Mouse (Mus musculus): Measurements from ENCODE around the gene Kif1bp. TPM values are rescaled to one million over a fixed set of nuclear protein-coding genes. Genes with fewer than 3 reads are reported as not detected.

Gene Kif1bp
- 28.1 and 28.3 TPM in 2 replicates for polyA plus RNA-seq (2014; fragmentation: Nextera tagmentation; extraction: Ambion mirVana)

GRCm38 (mm10) chr10:62578338-62579100, at the start of gene Kif1bp:
Kif1bp (minus strand) TSS chr10:62578457.
- H3K9ac ChIP-seq (ENCODE audit: low read depth, low read length), result peak within 1 kb of the TSS; percentile 72
- WGBS, result 6% methylated on average over 33 of the region's 33 CpGs
- peak within 1 kb of the TSS; percentile 23; the same call in 1 of the 2 replicates for H3K27ac ChIP-seq (ENCODE audit: low read depth, low read length)
- peaks cover 31% of the 10 kb centered on the region for H3K36me3 ChIP-seq (ENCODE audit: control insufficient read depth, insufficient read depth, low read length)
- ATAC-seq (replicated peaks; ENCODE audit: low FRiP score) (peak; percentile 99), DNase-seq (ENCODE audit: low spot score) (peak; percentile 91)
- H3K4me2 ChIP-seq, result peak within 1 kb of the TSS; percentile 90
- H3K4me3 ChIP-seq (ENCODE audit: low read depth, low read length), result peak within 1 kb of the TSS; percentile 92
- H3K27me3 ChIP-seq (replicated peaks; ENCODE audit: control insufficient read depth, insufficient read depth, low read length), result no peaks in the 10 kb centered on the region
- no peaks in the 10 kb centered on the region for H3K9me3 ChIP-seq (ENCODE audit: control insufficient read depth, low read length)
- peaks cover 8% of the 10 kb centered on the region for H3K4me1 ChIP-seq (replicated peaks; ENCODE audit: control insufficient read depth, insufficient read depth, low read length)

- 85% methylated on average over 3 of the region's 3 CpGs for WGBS
- Histone ChIP-seq H3K9me3 (ENCODE audit: control insufficient read depth, low read length) (no peaks in the 10 kb centered on the region), H3K4me1 (replicated peaks; ENCODE audit: control insufficient read depth, insufficient read depth, low read length) (peaks cover 4% of the 10 kb centered on the region), H3K27ac (ENCODE audit: low read depth, low read length) (no peak overlapping the region), H3K27me3 (replicated peaks; ENCODE audit: control insufficient read depth, insufficient read depth, low read length) (no peaks in the 10 kb centered on the region), H3K4me2 (no peak overlapping the region), H3K9ac (ENCODE audit: low read depth, low read length) (no peak overlapping the region), H3K36me3 (ENCODE audit: control insufficient read depth, insufficient read depth, low read length) (no peaks in the 10 kb centered on the region), H3K4me3 (ENCODE audit: low read depth, low read length) (no peak overlapping the region)
- ATAC-seq (replicated peaks; ENCODE audit: low FRiP score) (no peak), DNase-seq (ENCODE audit: low spot score) (peak; percentile 19)
Measured at GRCm38 (mm10) chr10:62604161-62604560, 25.9 kb upstream of the Kif1bp start.

GRCm38 (mm10) chr10:62603233-62604030, 25.2 kb upstream of the Kif1bp start:
- Histone ChIP-seq H3K9ac (ENCODE audit: low read depth, low read length) (no peak overlapping the region), H3K36me3 (ENCODE audit: control insufficient read depth, insufficient read depth, low read length) (peaks cover 3% of the 10 kb centered on the region; the same call in 1 of the 2 replicates), H3K27me3 (replicated peaks; ENCODE audit: control insufficient read depth, insufficient read depth, low read length) (no peaks in the 10 kb centered on the region), H3K27ac (ENCODE audit: low read depth, low read length) (no peak overlapping the region), H3K9me3 (ENCODE audit: control insufficient read depth, low read length) (no peaks in the 10 kb centered on the region), H3K4me2 (peak overlapping the region; percentile 89), H3K4me1 (replicated peaks; ENCODE audit: control insufficient read depth, insufficient read depth, low read length) (peaks cover 4% of the 10 kb centered on the region), H3K4me3 (ENCODE audit: low read depth, low read length) (no peak overlapping the region)
- WGBS, result 85% methylated on average over 12 of the region's 12 CpGs
- DNase-seq (ENCODE audit: low spot score) (no peak), ATAC-seq (replicated peaks; ENCODE audit: low FRiP score) (no peak)

- DNase-seq (ENCODE audit: low spot score) (peak; percentile 94), ATAC-seq (replicated peaks; ENCODE audit: low FRiP score) (peak; percentile 96)
- Histone ChIP-seq H3K27ac (ENCODE audit: low read depth, low read length) (peak within 1 kb of the TSS; percentile 54; the same call in 1 of the 2 replicates), H3K27me3 (replicated peaks; ENCODE audit: control insufficient read depth, insufficient read depth, low read length) (no peaks in the 10 kb centered on the region), H3K9ac (ENCODE audit: low read depth, low read length) (peak within 1 kb of the TSS; percentile 88), H3K9me3 (ENCODE audit: control insufficient read depth, low read length) (no peaks in the 10 kb centered on the region), H3K4me3 (ENCODE audit: low read depth, low read length) (peak within 1 kb of the TSS; percentile 89), H3K4me1 (replicated peaks; ENCODE audit: control insufficient read depth, insufficient read depth, low read length) (peaks cover 4% of the 10 kb centered on the region), H3K36me3 (ENCODE audit: control insufficient read depth, insufficient read depth, low read length) (peaks cover 12% of the 10 kb centered on the region; the same call in 1 of the 2 replicates), H3K4me2 (peak within 1 kb of the TSS; percentile 89)
- WGBS, result 3% methylated on average over 53 of the region's 53 CpGs
Measured at GRCm38 (mm10) chr10:62602177-62603040, 24.2 kb upstream of the Kif1bp start, which contains the start of gene Ddx21. Ddx21 (minus strand) TSS chr10:62602281.

GRCm38 (mm10) chr10:62601833-62602176, 23.5 kb upstream of the Kif1bp start:
- peaks cover 15% of the 10 kb centered on the region; the same call in 1 of the 2 replicates for H3K36me3 ChIP-seq (ENCODE audit: control insufficient read depth, insufficient read depth, low read length)
- peak overlapping the region; percentile 89 for H3K4me3 ChIP-seq (ENCODE audit: low read depth, low read length)
- WGBS, result under 1% methylated on average over 23 of the region's 23 CpGs
- peak overlapping the region; percentile 88 for H3K9ac ChIP-seq (ENCODE audit: low read depth, low read length)
- peak overlapping the region; percentile 89 for H3K4me2 ChIP-seq
- DNase-seq (ENCODE audit: low spot score) (no peak), ATAC-seq (replicated peaks; ENCODE audit: low FRiP score) (peak; percentile 71)
- peaks cover 4% of the 10 kb centered on the region for H3K4me1 ChIP-seq (replicated peaks; ENCODE audit: control insufficient read depth, insufficient read depth, low read length)
- no peaks in the 10 kb centered on the region for H3K9me3 ChIP-seq (ENCODE audit: control insufficient read depth, low read length)
- H3K27me3 ChIP-seq (replicated peaks; ENCODE audit: control insufficient read depth, insufficient read depth, low read length), result no peaks in the 10 kb centered on the region
- H3K27ac ChIP-seq (ENCODE audit: low read depth, low read length), result peak overlapping the region; percentile 54; the same call in 1 of the 2 replicates

- WGBS, result 6% methylated on average over 20 of the region's 20 CpGs
- H3K36me3 ChIP-seq (ENCODE audit: control insufficient read depth, insufficient read depth, low read length), result peaks cover 17% of the 10 kb centered on the region; the same call in 1 of the 2 replicates
- DNase-seq (ENCODE audit: low spot score) (peak; percentile 36), ATAC-seq (replicated peaks; ENCODE audit: low FRiP score) (no peak; the same call in 1 of the 2 replicates)
- H3K9me3 ChIP-seq (ENCODE audit: control insufficient read depth, low read length), result no peaks in the 10 kb centered on the region
- H3K4me3 ChIP-seq (ENCODE audit: low read depth, low read length), result peak overlapping the region; percentile 89
- peak overlapping the region; percentile 88 for H3K9ac ChIP-seq (ENCODE audit: low read depth, low read length)
- H3K4me2 ChIP-seq, result peak overlapping the region; percentile 89
- no peaks in the 10 kb centered on the region for H3K27me3 ChIP-seq (replicated peaks; ENCODE audit: control insufficient read depth, insufficient read depth, low read length)
- H3K27ac ChIP-seq (ENCODE audit: low read depth, low read length), result no peak overlapping the region
- peaks cover 4% of the 10 kb centered on the region for H3K4me1 ChIP-seq (replicated peaks; ENCODE audit: control insufficient read depth, insufficient read depth, low read length)
Measured at GRCm38 (mm10) chr10:62601053-62601791, 23.0 kb upstream of the Kif1bp start.

GRCm38 (mm10) chr10:62600056-62600455, 21.8 kb upstream of the Kif1bp start:
- peaks cover 21% of the 10 kb centered on the region for H3K36me3 ChIP-seq (ENCODE audit: control insufficient read depth, insufficient read depth, low read length)
- no peak overlapping the region; the same call in 1 of the 2 replicates for H3K27ac ChIP-seq (ENCODE audit: low read depth, low read length)
- H3K9ac ChIP-seq (ENCODE audit: low read depth, low read length), result 0 out of 2 replicates have a peak overlapping the region, but pooled peaks have one; percentile 16
- H3K4me2 ChIP-seq, result peak overlapping the region; percentile 89
- H3K4me1 ChIP-seq (replicated peaks; ENCODE audit: control insufficient read depth, insufficient read depth, low read length), result peaks cover 4% of the 10 kb centered on the region
- H3K4me3 ChIP-seq (ENCODE audit: low read depth, low read length), result peak overlapping the region; percentile 89
- ATAC-seq (replicated peaks; ENCODE audit: low FRiP score), result no peak
- WGBS, result 77% methylated on average over 6 of the region's 6 CpGs
- H3K27me3 ChIP-seq (replicated peaks; ENCODE audit: control insufficient read depth, insufficient read depth, low read length), result no peaks in the 10 kb centered on the region
- DNase-seq (ENCODE audit: low spot score), result no peak
- H3K9me3 ChIP-seq (ENCODE audit: control insufficient read depth, low read length), result no peaks in the 10 kb centered on the region
